Mouse (Mus musculus) limb, embryonic 14.5 days (tissue): Measurements from ENCODE around the gene Col6a6. TPM values are rescaled to one million over a fixed set of nuclear protein-coding genes. Genes with fewer than 3 reads are reported as not detected.
A peak's percentile ranks its signal among the peaks of the same experiment; 100 is the strongest.
"Not testable (repeated sequence)": the region's sequence is repeated elsewhere in the genome, so short reads cannot be mapped to it uniquely, and the experiment has no call there.

Experiments used
- ATAC-seq: fragments of 200-750 bp; cut with Nextera tagmentation; 2 replicates; pipeline ENCODE4 v1.8.0; 2017; ENCODE audit warnings: low read depth, moderate number of reproducible peaks, moderate TSS enrichment; ENCODE audit not compliant: low FRiP score
- DNase-seq: peaks from one replicate; pipeline ENCODE4 v3.0.0-alpha.2; 2015; ENCODE audit warnings: low spot score
- H3K27ac ChIP-seq: fragments of 300-500 bp; sonication (generic); replicated peaks from 2 replicates; pipeline ENCODE4 v1.5.1; 2014; ENCODE audit warnings: low read depth, mild to moderate bottlenecking, low read length, moderate library complexity, mixed read lengths
- H3K27me3 ChIP-seq: fragments of 300-500 bp; sonication (generic); 2 replicates; pipeline ENCODE4 v1.6.1; 2014; ENCODE audit warnings: low read length, mixed read lengths; ENCODE audit not compliant: control insufficient read depth, insufficient read depth
- H3K36me3 ChIP-seq: fragments of 300-500 bp; sonication (generic); 2 replicates; pipeline ENCODE4 v1.6.1; 2014; ENCODE audit warnings: mild to moderate bottlenecking, low read length, moderate library complexity, mixed read lengths; ENCODE audit not compliant: control insufficient read depth, insufficient read depth
- H3K4me1 ChIP-seq: fragments of 300-500 bp; sonication (generic); 2 replicates; pipeline ENCODE4 v1.6.1; 2014; ENCODE audit warnings: antibody characterized with exemption, low read length, mixed read lengths; ENCODE audit not compliant: control insufficient read depth, insufficient read depth
- H3K4me2 ChIP-seq: fragments of 300-500 bp; sonication (generic); replicated peaks from 2 replicates; pipeline ENCODE4 v1.6.1; 2014; ENCODE audit warnings: low read depth, mild to moderate bottlenecking, low read length, moderate library complexity; ENCODE audit not compliant: severe bottlenecking
- H3K4me3 ChIP-seq: fragments of 300-500 bp; sonication (generic); replicated peaks from 2 replicates; pipeline ENCODE4 v1.5.1; 2014; ENCODE audit warnings: low read length
- H3K9ac ChIP-seq: fragments of 300-500 bp; sonication (generic); 2 replicates; pipeline ENCODE4 v1.6.1; 2014; ENCODE audit warnings: mild to moderate bottlenecking, low read depth, low read length, moderate library complexity; ENCODE audit not compliant: severe bottlenecking
- H3K9me3 ChIP-seq: fragments of 300-500 bp; sonication (generic); 2 replicates; pipeline ENCODE4 v1.6.1; 2016; ENCODE audit warnings: low read length; ENCODE audit not compliant: control insufficient read depth
- POLR2A ChIP-seq: fragments of 200-500 bp; IDR thresholded peaks from 2 replicates; pipeline ENCODE4 v1.8.0; 2012; ENCODE audit warnings: inconsistent platforms, mild to moderate bottlenecking, moderate library complexity, borderline replicate concordance; ENCODE audit not compliant: insufficient read depth, insufficient read length; ENCODE audit errors: extremely low read depth
- WGBS: fragments of 180-500 bp; shearing (Covaris S2); extraction: QIAGEN DNeasy Blood & Tissue Kit; methylation state at CpG from one replicate; pipeline ENCODE4 v1.1.7; 2014; 5-methylcytosine and 5-hydroxymethylcytosine counted together
- polyA plus RNA-seq, 2 experiments: library from polyadenylated mRNA; depleted of rRNA in 1 of 2; stranded (reverse) in 1 of 2; unstranded in 1 of 2; fragments of >200 nt; fragmentation: Nextera tagmentation in 1 of 2; extraction: Ambion mirVana in 1 of 2; gene quantifications; 2 replicates each; pipeline versions ENCODE4 v1.2.1 to v1.2.3; 2012 to 2014

Gene Col6a6
- polyA plus RNA-seq, 2 experiments: 7.0 to 11.5 TPM

GRCm38 (mm10) chr9:105658216-105658615 is 169.7 kb downstream of the Col6a6 start:
- Histone ChIP-seq H3K27me3 (no peaks in the 10 kb centered on the region), H3K4me3 (no peak overlapping the region), H3K4me1 (no peaks in the 10 kb centered on the region), H3K9ac (no peak overlapping the region), H3K27ac (no peak overlapping the region), H3K4me2 (no peak overlapping the region), H3K36me3 (peaks cover 62% of the 10 kb centered on the region), H3K9me3 (no peaks in the 10 kb centered on the region)
- no peak for ATAC-seq
- TF ChIP-seq POLR2A: no peak
- DNase-seq: no peak
- WGBS: 96% methylated on average over 12 of the region's 12 CpGs

GRCm38 (mm10) chr9:105656189-105656588 is 171.8 kb downstream of the Col6a6 start:
- H3K27me3 ChIP-seq: no peaks in the 10 kb centered on the region
- peaks cover 55% of the 10 kb centered on the region for H3K36me3 ChIP-seq
- no peaks in the 10 kb centered on the region for H3K4me1 ChIP-seq
- DNase-seq (no peak), ATAC-seq (no peak)
- H3K27ac ChIP-seq: no peak overlapping the region
- 72% methylated on average over 2 of the region's 2 CpGs for WGBS
- TF ChIP-seq POLR2A: no peak
- no peaks in the 10 kb centered on the region for H3K9me3 ChIP-seq
- H3K4me3 ChIP-seq: no peak overlapping the region
- H3K4me2 ChIP-seq: no peak overlapping the region
- H3K9ac ChIP-seq: no peak overlapping the region

DNA sequence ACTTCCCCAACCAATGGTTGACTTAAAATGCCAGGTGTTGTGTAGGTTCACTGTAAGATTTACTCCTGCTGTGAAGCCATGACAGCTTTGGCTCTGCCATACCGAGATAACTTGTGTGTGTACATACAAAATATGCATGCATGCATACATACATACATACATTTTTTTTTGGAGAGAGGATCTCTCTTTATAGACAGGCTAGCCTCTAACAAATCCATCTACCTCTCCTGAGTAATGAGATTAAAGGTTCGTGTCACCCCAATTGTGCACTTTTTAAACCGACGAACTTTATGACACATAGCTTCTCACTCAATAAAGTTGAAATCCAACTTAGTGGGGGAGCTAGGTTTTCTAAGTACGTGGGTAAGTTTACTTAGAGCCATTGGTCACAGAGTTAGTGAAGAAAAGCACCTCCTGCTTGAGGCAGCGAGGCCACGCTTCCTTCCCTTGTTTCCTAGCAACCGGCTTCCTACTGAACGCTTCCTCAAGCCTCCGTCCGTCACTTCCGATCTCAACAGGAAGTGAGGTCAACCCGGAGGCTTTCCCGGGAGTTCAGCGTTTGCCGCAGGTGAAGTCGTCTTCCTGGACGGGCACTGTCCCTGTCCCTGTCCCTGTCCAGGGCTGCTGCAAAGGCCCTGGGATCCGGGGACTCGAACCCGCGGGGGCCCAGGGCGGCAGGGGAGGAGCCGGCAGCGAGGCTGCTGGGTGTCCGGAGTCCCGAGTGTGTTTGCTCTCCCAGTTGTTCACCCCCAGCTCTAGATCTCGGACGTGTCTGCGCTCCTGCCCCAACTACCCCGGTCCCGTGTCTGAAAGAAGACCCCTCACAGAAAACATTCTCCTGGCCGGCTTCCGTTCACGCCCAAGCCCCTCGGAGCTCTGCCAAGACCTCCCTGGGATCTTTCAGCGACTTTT is 185.2 kb downstream of the Col6a6 start, which contains the start of gene Pik3r4:
TSS of gene Pik3r4 (plus strand) at position 519 of the 912 bp plus-strand sequence.
- Histone ChIP-seq H3K4me2 (peak within 1 kb of the TSS; percentile 73), H3K4me3 (peak within 1 kb of the TSS; percentile 89), H3K27ac (peak within 1 kb of the TSS; percentile 65; the same call in 1 of the 2 replicates), H3K27me3 (no peaks in the 10 kb centered on the region), H3K9ac (peak within 1 kb of the TSS; percentile 84), H3K36me3 (peaks cover 15% of the 10 kb centered on the region), H3K9me3 (no peaks in the 10 kb centered on the region), H3K4me1 (no peaks in the 10 kb centered on the region; the same call in 1 of the 2 replicates)
- 6% methylated on average over 37 of the region's 37 CpGs for WGBS
- ATAC-seq: peak; percentile 89
- peak; percentile 92 for DNase-seq
- TF ChIP-seq POLR2A: 0 out of 2 replicates have a peak, but pooled peaks have one; percentile 32

- H3K4me2 ChIP-seq, H3K4me1 ChIP-seq, H3K9ac ChIP-seq, H3K4me3 ChIP-seq, H3K27ac ChIP-seq, H3K27me3 ChIP-seq, ATAC-seq, H3K9me3 ChIP-seq, DNase-seq: not testable (repeated sequence)
- 80% methylated on average over 6 of the region's 6 CpGs for WGBS
- H3K36me3 ChIP-seq: peaks cover 11% of the 10 kb centered on the region
These were observed 186.6 kb downstream of the Col6a6 start for GRCm38 (mm10) chr9:105641377-105641776.

Other genes with a start within 250 kb of the Col6a6 start
- gene Pik3r4, start 185.2 kb downstream of the Col6a6 start, polyA plus RNA-seq (2012; rRNA removed): 22.2 and 23.9 TPM in 2 replicates
- gene Pik3r4, start 185.2 kb downstream of the Col6a6 start, polyA plus RNA-seq (2014; fragmentation: Nextera tagmentation; extraction: Ambion mirVana): 27.1 and 30.2 TPM in 2 replicates
- 1.7 and 2.8 TPM in 2 replicates for gene Col6a5, start 132.5 kb upstream of the Col6a6 start, polyA plus RNA-seq (2012; rRNA removed)
- gene Col6a5, start 132.5 kb upstream of the Col6a6 start, polyA plus RNA-seq (2014; fragmentation: Nextera tagmentation; extraction: Ambion mirVana): 0.58 and 1.1 TPM in 2 replicates